Mouse (Mus musculus): ENCODE data around the gene Kcng3.

GRCm38 (mm10) chr17:83653635-83654034 is 21.9 kb upstream of the Kcng3 start:
- no peak for TF ChIP-seq CTCF (IDR thresholded peaks at IDR 0.05; ENCODE audit: control insufficient read depth, insufficient read depth, insufficient replicate concordance, low read depth, low read length)
- TF ChIP-seq POLR2A (IDR thresholded peaks at IDR 0.05; ENCODE audit: control insufficient read depth, low read depth, low read length), result no peak

Data from testis, adult 2 months (tissue).